In genomic region chr3:88569093-88569492, GRCm38 (mm10) we compare ENCODE assay signal across 32 mouse cellular contexts. TPM values are rescaled to one million over a fixed set of nuclear protein-coding genes. Genes with fewer than 3 reads are reported as not detected.
DNase-seq lines count a peak whose midpoint lies in the region; ATAC-seq and TF ChIP-seq lines count a peak whose summit lies in the region.
"Had no signal": no experiment of that assay in that cellular context is flagged by ENCODE, and none has a peak within 500 bp of the region (broad histone marks: within the 10 kb centered on the region; RNA-seq: fewer than 3 reads in every experiment).

No protein-coding gene starts in this region.

- WGBS in liver, embryonic 13.5 days (ENCODE audit: insufficient replicate concordance): 80% methylated on average over 2 of the region's 2 CpGs

- peak overlapping the region; percentile 69 for H3K4me3 ChIP-seq in ES-Bruce4 (ENCODE audit: low read depth, low read length)
- no peak overlapping the region for H3K4me3 ChIP-seq in liver, embryonic 13.5 days (replicated peaks)
- H3K4me3 ChIP-seq: embryonic facial prominence, embryonic 15.5 days; heart, adult 2 months; heart, embryonic 13.5 days; hindbrain, embryonic 13.5 days; layer of hippocampus, adult 2 months; limb, embryonic 13.5 days; lung, embryonic 15.5 days; neural tube, embryonic 15.5 days had no signal

- H3K36me3 ChIP-seq in ES-Bruce4 (ENCODE audit: control insufficient read depth, insufficient read depth, low read length, poor library complexity, severe bottlenecking): peaks cover 50% of the 10 kb centered on the region
- H3K36me3 ChIP-seq in liver, embryonic 13.5 days: peaks cover 62% of the 10 kb centered on the region

- intact Hi-C loops in heart, postnatal 10 days (cut with DNase I): no loop called here

- peaks cover 4% of the 10 kb centered on the region for H3K4me1 ChIP-seq in ES-Bruce4 (ENCODE audit: control insufficient read depth, insufficient read depth, low read length)
- H3K4me1 ChIP-seq in liver, embryonic 13.5 days (replicated peaks): peaks cover 23% of the 10 kb centered on the region
- H3K4me1 ChIP-seq: embryonic facial prominence, embryonic 15.5 days; hindbrain, embryonic 13.5 days; limb, embryonic 13.5 days; lung, embryonic 15.5 days; neural tube, embryonic 15.5 days had no signal

- H3K9ac ChIP-seq in ES-Bruce4 (ENCODE audit: low read depth, poor library complexity, severe bottlenecking): peak overlapping the region; percentile 72
- no peak overlapping the region for H3K9ac ChIP-seq in liver, embryonic 13.5 days
- H3K9ac ChIP-seq: embryonic facial prominence, embryonic 15.5 days; heart, embryonic 13.5 days; hindbrain, embryonic 13.5 days; limb, embryonic 13.5 days; lung, embryonic 15.5 days; neural tube, embryonic 15.5 days had no signal

- TF ChIP-seq POLR2A in ES-Bruce4 (IDR thresholded peaks at IDR 0.05; ENCODE audit: insufficient read depth, low read length): no peak

- no peak overlapping the region for H3K4me2 ChIP-seq in liver, embryonic 13.5 days
- H3K4me2 ChIP-seq: embryonic facial prominence, embryonic 15.5 days; heart, embryonic 13.5 days; hindbrain, embryonic 13.5 days; limb, embryonic 13.5 days; lung, embryonic 15.5 days; midbrain, embryonic 11.5 days; neural tube, embryonic 15.5 days had no signal

- peaks cover 4% of the 10 kb centered on the region for H3K9me3 ChIP-seq in ES-Bruce4 (replicated peaks; ENCODE audit: control insufficient read depth, insufficient read depth, low read length, poor library complexity, severe bottlenecking)
- H3K9me3 ChIP-seq in liver, embryonic 13.5 days (replicated peaks): no peaks in the 10 kb centered on the region
- H3K9me3 ChIP-seq: embryonic facial prominence, embryonic 15.5 days; G1E; heart, embryonic 13.5 days; hindbrain, embryonic 13.5 days; limb, embryonic 13.5 days; lung, embryonic 15.5 days; neural tube, embryonic 15.5 days had no signal

- no peak for TF ChIP-seq EP300 in ES-Bruce4 (IDR thresholded peaks at IDR 0.05; ENCODE audit: insufficient read depth, low read depth, low read length)

- H3K27ac ChIP-seq in ES-Bruce4 (ENCODE audit: insufficient read depth, low read length): peak overlapping the region; percentile 97
- H3K27ac ChIP-seq in liver, embryonic 13.5 days: peak overlapping the region; percentile 71
- H3K27ac ChIP-seq: embryonic facial prominence, embryonic 15.5 days; heart, adult 2 months; heart, embryonic 13.5 days; hindbrain, embryonic 13.5 days; layer of hippocampus, adult 2 months; limb, embryonic 13.5 days; lung, embryonic 15.5 days; macrophage; neural tube, embryonic 15.5 days had no signal

- TF ChIP-seq CTCF in ES-Bruce4 (IDR thresholded peaks at IDR 0.05; ENCODE audit: low read depth, low read length): no peak

- no peaks in the 10 kb centered on the region for H3K27me3 ChIP-seq in ES-Bruce4 (ENCODE audit: control insufficient read depth, insufficient read depth, low read length, poor library complexity, severe bottlenecking)
- no peaks in the 10 kb centered on the region for H3K27me3 ChIP-seq in liver, embryonic 13.5 days
- H3K27me3 ChIP-seq: embryonic facial prominence, embryonic 15.5 days; heart, embryonic 13.5 days; hindbrain, embryonic 13.5 days; limb, embryonic 13.5 days; lung, embryonic 15.5 days; neural tube, embryonic 15.5 days; Patski had no signal

- ATAC-seq in granulocyte monocyte progenitor cell, adult 5-6 weeks (replicated peaks; ENCODE audit: poor library complexity, severe bottlenecking): peak; percentile 73
- peak; percentile 66 for ATAC-seq in liver, embryonic 13.5 days (ENCODE audit: low read depth)
- 0 out of 2 replicates have a peak, but pooled peaks have one; percentile 52 for ATAC-seq in megakaryocyte progenitor cell, adult 5-6 weeks (replicated peaks; ENCODE audit: poor library complexity)
- ATAC-seq: forebrain, embryonic 14.5 days; inflammation-experienced regulatory T-cells, adult 6 months; Patski had no signal

- DNase-seq in liver, embryonic 13.5 days: no peak
- DNase-seq in spleen, postnatal 36 days (ENCODE audit: low spot score in 2 of 2): no peak
- DNase-seq in heart, postnatal 10 days: no peak
- DNase-seq in spleen, adult 12 weeks (ENCODE audit: low spot score): no peak
- DNase-seq: cerebellum, adult 11 months; cerebellum, adult 9-11 months; gastrocnemius, postnatal 25 days; heart, adult 2 months; heart, postnatal 36 days; kidney, postnatal 25 days; layer of hippocampus, postnatal 36 days; thymus, adult 2 months had no signal

RNA-seq across cellular contexts. Expression of gene Ssr2, which starts 6.6 kb away (rescaled TPM):
- polyA plus RNA-seq in ES-Bruce4 (2011; ENCODE audit: insufficient read depth, insufficient read length, low read depth, missing spikeins): 348 and 382 TPM in 2 replicates
- total RNA-seq in granulocyte monocyte progenitor cell, adult 5-6 weeks (2014; fragmentation: Nextera tagmentation): 401 and 434 TPM in 2 replicates
- 225 and 243 TPM in 2 replicates for total RNA-seq in granulocyte monocyte progenitor cell, adult 5-6 weeks (2017)
- 187 and 206 TPM in 2 replicates for polyA plus RNA-seq in liver, embryonic 13.5 days (2015; fragmentation: Nextera tagmentation; extraction: Ambion mirVana)
- 438 and 488 TPM in 2 replicates for total RNA-seq in megakaryocyte progenitor cell, adult 5-6 weeks (2015)
- 213 and 253 TPM in 2 replicates for total RNA-seq in megakaryocyte progenitor cell, adult 5-6 weeks (2017)
- 100 to 1,000 TPM; 127 to 130 TPM for total RNA-seq in heart, postnatal 10 days (2021)

RNA-seq across cellular contexts. Expression of gene Ubqln4, which starts 15.5 kb away (rescaled TPM):
- polyA plus RNA-seq in ES-Bruce4 (2011; ENCODE audit: insufficient read depth, insufficient read length, low read depth, missing spikeins): 118 and 133 TPM in 2 replicates
- total RNA-seq in granulocyte monocyte progenitor cell, adult 5-6 weeks (2014; fragmentation: Nextera tagmentation): 64.7 and 67.9 TPM in 2 replicates
- 37.9 and 39.6 TPM in 2 replicates for total RNA-seq in granulocyte monocyte progenitor cell, adult 5-6 weeks (2017)
- polyA plus RNA-seq in liver, embryonic 13.5 days (2015; fragmentation: Nextera tagmentation; extraction: Ambion mirVana): 20.7 and 22.8 TPM in 2 replicates
- 42.0 and 49.7 TPM in 2 replicates for total RNA-seq in megakaryocyte progenitor cell, adult 5-6 weeks (2015)
- total RNA-seq in megakaryocyte progenitor cell, adult 5-6 weeks (2017): 40.6 and 47.5 TPM in 2 replicates
- total RNA-seq in heart, postnatal 10 days (2021): 10 to 100 TPM; 56.5 to 57.2 TPM

RNA-seq across cellular contexts. Expression of gene Lamtor2, which starts 16.2 kb away (rescaled TPM):
- polyA plus RNA-seq in ES-Bruce4 (2011; ENCODE audit: insufficient read depth, insufficient read length, low read depth, missing spikeins): 138 and 151 TPM in 2 replicates
- 60.7 and 74.3 TPM in 2 replicates for total RNA-seq in granulocyte monocyte progenitor cell, adult 5-6 weeks (2014; fragmentation: Nextera tagmentation)
- 102 and 122 TPM in 2 replicates for total RNA-seq in granulocyte monocyte progenitor cell, adult 5-6 weeks (2017)
- 88.4 and 95.9 TPM in 2 replicates for polyA plus RNA-seq in liver, embryonic 13.5 days (2015; fragmentation: Nextera tagmentation; extraction: Ambion mirVana)
- 42.4 and 46.4 TPM in 2 replicates for total RNA-seq in megakaryocyte progenitor cell, adult 5-6 weeks (2015)
- total RNA-seq in megakaryocyte progenitor cell, adult 5-6 weeks (2017): 93.9 and 115 TPM in 2 replicates
- total RNA-seq in heart, postnatal 10 days (2021): 10 to 100 TPM; 87.3 to 94.0 TPM

RNA-seq across cellular contexts. Expression of gene Rab25, which starts 21.0 kb away (rescaled TPM):
- polyA plus RNA-seq in ES-Bruce4 (2011; ENCODE audit: insufficient read depth, insufficient read length, low read depth, missing spikeins): 33.2 and 35.1 TPM in 2 replicates
- 1.0 and 1.2 TPM in 2 replicates for total RNA-seq in granulocyte monocyte progenitor cell, adult 5-6 weeks (2014; fragmentation: Nextera tagmentation)
- total RNA-seq in granulocyte monocyte progenitor cell, adult 5-6 weeks (2017): not detected in 2 replicates
- polyA plus RNA-seq in liver, embryonic 13.5 days (2015; fragmentation: Nextera tagmentation; extraction: Ambion mirVana): 0.15 TPM in 1 of 2 replicates, not detected in the other
- total RNA-seq in megakaryocyte progenitor cell, adult 5-6 weeks (2015): 0.17 TPM in 1 of 2 replicates, not detected in the other
- total RNA-seq in megakaryocyte progenitor cell, adult 5-6 weeks (2017): 0.37 TPM in 1 of 2 replicates, not detected in the other
- not detected for total RNA-seq in heart, postnatal 10 days (2021)
- total RNA-seq: adrenal gland, adult 18-20 months; adrenal gland, postnatal 36 days; common myeloid progenitor, adult 5-6 weeks; gastrocnemius, postnatal 25 days; heart, adult 2 months; heart, postnatal 36 days; layer of hippocampus, adult 2 months; left cerebral cortex, postnatal 25 days had no signal
- polyA plus RNA-seq: forebrain, embryonic 14.5 days; hindbrain, embryonic 13.5 days; inflammation-experienced regulatory T-cells, adult 6 months; macrophage had no signal

RNA-seq across cellular contexts. Expression of gene Arhgef2, which starts 36.7 kb away (rescaled TPM):
- 71.2 and 74.9 TPM in 2 replicates for polyA plus RNA-seq in ES-Bruce4 (2011; ENCODE audit: insufficient read depth, insufficient read length, low read depth, missing spikeins)
- total RNA-seq in granulocyte monocyte progenitor cell, adult 5-6 weeks (2014; fragmentation: Nextera tagmentation): 125 and 137 TPM in 2 replicates
- 59.1 and 73.5 TPM in 2 replicates for total RNA-seq in granulocyte monocyte progenitor cell, adult 5-6 weeks (2017)
- polyA plus RNA-seq in liver, embryonic 13.5 days (2015; fragmentation: Nextera tagmentation; extraction: Ambion mirVana): 16.4 and 17.9 TPM in 2 replicates
- total RNA-seq in megakaryocyte progenitor cell, adult 5-6 weeks (2015): 94.1 and 112 TPM in 2 replicates
- total RNA-seq in megakaryocyte progenitor cell, adult 5-6 weeks (2017): 55.7 and 88.3 TPM in 2 replicates
- total RNA-seq in heart, postnatal 10 days (2021): 10 to 100 TPM; 89.5 to 96.3 TPM
